Mouse (Mus musculus) liver, adult 2 months (tissue): ENCODE data around the gene Zic4.

Source experiments
- CTCF ChIP-seq: fragments of 200-500 bp; IDR thresholded peaks from 2 replicates; pipeline ENCODE4 v1.5.1; 2011; ENCODE audit warnings: low read depth, low read length, control low read depth
- POLR2A ChIP-seq: fragments of 200-500 bp; IDR thresholded peaks from 2 replicates; pipeline ENCODE4 v1.6.1; 2011; ENCODE audit warnings: low read length, control low read depth; ENCODE audit not compliant: insufficient read depth; ENCODE audit errors: extremely low read depth

- no peak for TF ChIP-seq CTCF
- no peak for TF ChIP-seq POLR2A
Measured at GRCm38 (mm10) chr9:91363814-91364126, 1.6 kb downstream of the Zic4 start.
